Mouse (Mus musculus) layer of hippocampus, adult 8-10 months (tissue): ENCODE measurements at regions not wholly inside any gene's neighbourhood (a gene's known extent, or its start where the extent isn't known, plus 50 kb on each side); places are given as distances from the start of the nearest gene placed in this dataset.

ENCODE experiments used
- DNase-seq, 2 experiments: peaks; one replicate each; pipeline ENCODE4 v3.0.0; 2022; ENCODE audit warnings: low spot score in 2 of 2

GRCm38 (mm10) chr9:41328959-41329358 is 167.5 kb upstream of the Ubash3b start:
- no peak for DNase-seq

GRCm38 (mm10) chr9:41328480-41328879 is 167.0 kb upstream of the Ubash3b start:
- DNase-seq, result no peak

- no peak for DNase-seq
Observed at GRCm38 (mm10) chr9:41328056-41328455, 166.6 kb upstream of the Ubash3b start.

- DNase-seq, result no peak
Observed at GRCm38 (mm10) chr9:41327561-41327960, 166.1 kb upstream of the Ubash3b start.

- no peak for DNase-seq
Observed at GRCm38 (mm10) chr9:41326772-41327560, 165.5 kb upstream of the Ubash3b start.

- DNase-seq, result no peak
Observed at GRCm38 (mm10) chr9:41321521-41321920, 160.0 kb upstream of the Ubash3b start.

- DNase-seq, result no peak
Observed at GRCm38 (mm10) chr9:41319066-41319465, 157.6 kb upstream of the Ubash3b start.

GRCm38 (mm10) chr9:41306229-41306628 is 144.7 kb upstream of the Ubash3b start:
- no peak for DNase-seq

GRCm38 (mm10) chr9:41303494-41303828 is 142.0 kb upstream of the Ubash3b start:
- DNase-seq, result no peak

- peak in 1 of 2 experiments; percentile 16 for DNase-seq
Observed at GRCm38 (mm10) chr9:41302809-41303493, 141.5 kb upstream of the Ubash3b start.

GRCm38 (mm10) chr9:41286145-41286468 is 124.6 kb upstream of the Ubash3b start:
- no peak for DNase-seq

- no peak for DNase-seq
Observed at GRCm38 (mm10) chr9:41285266-41286144, 124.0 kb upstream of the Ubash3b start.

- no peak for DNase-seq
Observed at GRCm38 (mm10) chr9:41277726-41278125, 116.2 kb upstream of the Ubash3b start.

GRCm38 (mm10) chr9:41273839-41274271 is 112.4 kb upstream of the Ubash3b start:
- DNase-seq, result no peak

- DNase-seq, result no peak
Observed at GRCm38 (mm10) chr9:41273171-41273781, 111.8 kb upstream of the Ubash3b start.

- no peak for DNase-seq
Observed at GRCm38 (mm10) chr9:41272596-41272995, 111.1 kb upstream of the Ubash3b start.

GRCm38 (mm10) chr9:41268112-41268511 is 106.6 kb upstream of the Ubash3b start:
- DNase-seq, result no peak

- DNase-seq, result no peak
Observed at GRCm38 (mm10) chr9:41264485-41264884, 103.0 kb upstream of the Ubash3b start.

GRCm38 (mm10) chr9:41257244-41257643 is 95.7 kb upstream of the Ubash3b start:
- no peak for DNase-seq

GRCm38 (mm10) chr9:41242372-41242771 is 80.9 kb upstream of the Ubash3b start:
- no peak for DNase-seq

- DNase-seq, result no peak
Observed at GRCm38 (mm10) chr9:41239097-41239451, 77.6 kb upstream of the Ubash3b start.
